Comparison of ENCODE assay signal across 17 mouse cellular contexts in genomic region chr11:87158012-87158411, GRCm38 (mm10).
"Had no signal": no experiment of that assay in that cellular context is flagged by ENCODE, and none has a peak within 500 bp of the region (broad histone marks: within the 10 kb centered on the region; RNA-seq: fewer than 3 reads in every experiment).

No protein-coding gene starts in this region.

- H3K4me1 ChIP-seq: neural tube, embryonic 12.5 days; neural tube, embryonic 13.5 days; neural tube, embryonic 15.5 days; stomach, embryonic 15.5 days had no signal

- DNase-seq: retina, postnatal 1 day; right cerebral cortex, adult 18-20 months; right cerebral cortex, postnatal 14 days; right cerebral cortex, postnatal 25 days; right cerebral cortex, postnatal 4 days; spleen, adult 18-20 months; thymus, adult 18-20 months; thymus, adult 2 months; thymus, postnatal 14 days; thymus, postnatal 25 days; thymus, postnatal 36 days; thymus, postnatal 4 days had no signal

- H3K9me3 ChIP-seq: neural tube, embryonic 12.5 days; neural tube, embryonic 13.5 days; neural tube, embryonic 15.5 days; stomach, embryonic 15.5 days had no signal

- H3K9ac ChIP-seq: neural tube, embryonic 12.5 days; neural tube, embryonic 13.5 days; neural tube, embryonic 15.5 days; stomach, embryonic 15.5 days had no signal

- H3K27me3 ChIP-seq: neural tube, embryonic 12.5 days; neural tube, embryonic 13.5 days; neural tube, embryonic 15.5 days; stomach, embryonic 15.5 days had no signal

- H3K4me3 ChIP-seq: neural tube, embryonic 12.5 days; neural tube, embryonic 13.5 days; neural tube, embryonic 15.5 days; stomach, embryonic 15.5 days had no signal

- H3K27ac ChIP-seq: neural tube, embryonic 12.5 days; neural tube, embryonic 13.5 days; neural tube, embryonic 15.5 days; stomach, embryonic 15.5 days; stomach, postnatal 0 days had no signal

- H3K36me3 ChIP-seq: stomach, embryonic 15.5 days had no signal
